Mouse (Mus musculus) brain, embryonic 14.5 days (tissue): ENCODE data around the gene Pde4d.

ENCODE experiments used
- CTCF ChIP-seq: fragments of 200-500 bp; IDR thresholded peaks from 2 replicates; pipeline ENCODE4 v1.5.1; 2012; ENCODE audit warnings: inconsistent platforms, mild to moderate bottlenecking, moderate library complexity, borderline replicate concordance; ENCODE audit not compliant: insufficient read depth, insufficient read length; ENCODE audit errors: extremely low read depth
- POLR2A ChIP-seq: fragments of 200-500 bp; IDR thresholded peaks from 2 replicates; pipeline ENCODE4 v1.6.1; 2012; ENCODE audit warnings: mild to moderate bottlenecking, inconsistent platforms, borderline replicate concordance; ENCODE audit not compliant: poor library complexity, insufficient read depth, insufficient read length, severe bottlenecking; ENCODE audit errors: extremely low read depth

GRCm38 (mm10) chr13:108914626-108915025 is 464.9 kb downstream of the Pde4d start:
- TF ChIP-seq CTCF (no peak), POLR2A (no peak)
